Mouse (Mus musculus): Measurements from ENCODE around the gene Cox6b2.

Gene Cox6b2

DNA sequence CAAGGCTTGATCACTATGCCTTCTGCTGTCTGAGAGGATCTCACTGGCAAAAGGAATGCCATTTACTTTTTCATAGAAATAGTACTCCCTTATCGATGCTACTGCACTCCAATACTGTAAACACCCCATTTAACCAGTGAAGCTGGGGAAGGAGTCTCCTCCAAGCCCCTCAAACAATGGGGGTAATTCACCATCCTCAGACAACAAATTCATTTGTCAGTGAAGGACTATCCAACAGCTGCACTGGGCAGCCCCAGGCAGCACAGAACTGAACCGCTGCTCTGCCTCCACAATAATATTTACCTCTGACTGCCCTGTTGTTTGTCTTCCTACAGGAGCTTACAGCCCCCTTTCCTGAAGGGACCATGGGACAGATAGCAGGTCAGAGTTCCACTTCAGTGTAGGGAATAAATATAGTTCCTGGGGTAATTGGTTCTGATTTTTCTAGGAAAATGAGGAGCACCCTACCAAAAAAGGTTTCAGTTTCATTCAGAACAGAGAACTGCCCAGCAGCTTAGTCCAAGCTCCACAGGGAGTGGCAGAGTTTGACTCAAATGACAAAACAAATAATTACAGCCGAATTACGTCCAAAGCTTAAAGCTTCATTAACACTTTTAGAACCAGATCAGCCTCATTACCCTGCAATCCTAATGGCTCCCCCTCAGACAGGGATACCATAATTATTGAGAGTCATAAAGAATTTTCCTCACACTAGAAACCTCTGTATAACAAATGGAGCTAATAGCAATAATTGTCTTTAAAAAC lies 12.2 kb upstream of the Cox6b2 start:
- in situ Hi-C loops (cut with MboI, MseI) = no loop called here

DNA sequence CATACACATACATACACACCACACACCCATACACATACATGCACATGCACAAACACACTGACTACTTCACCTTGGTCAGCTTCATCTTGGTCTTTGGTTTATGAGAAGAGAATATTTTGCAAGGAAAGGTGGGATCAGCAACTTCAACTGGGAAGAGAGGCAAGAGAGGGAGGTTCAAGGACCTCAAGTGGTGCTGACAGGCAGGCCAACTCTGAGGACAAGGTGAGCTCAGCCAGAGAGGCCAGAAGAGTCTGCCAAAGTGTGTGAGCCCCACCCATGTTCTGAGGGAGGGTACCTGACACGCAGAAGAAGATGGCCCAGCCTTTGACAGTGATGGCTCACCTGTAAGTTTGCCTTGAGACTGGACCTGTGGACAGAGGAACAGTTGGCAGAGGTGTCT lies 6.8 kb upstream of the Cox6b2 start:
- in situ Hi-C loops (cut with MboI, MseI) = no loop called here

DNA sequence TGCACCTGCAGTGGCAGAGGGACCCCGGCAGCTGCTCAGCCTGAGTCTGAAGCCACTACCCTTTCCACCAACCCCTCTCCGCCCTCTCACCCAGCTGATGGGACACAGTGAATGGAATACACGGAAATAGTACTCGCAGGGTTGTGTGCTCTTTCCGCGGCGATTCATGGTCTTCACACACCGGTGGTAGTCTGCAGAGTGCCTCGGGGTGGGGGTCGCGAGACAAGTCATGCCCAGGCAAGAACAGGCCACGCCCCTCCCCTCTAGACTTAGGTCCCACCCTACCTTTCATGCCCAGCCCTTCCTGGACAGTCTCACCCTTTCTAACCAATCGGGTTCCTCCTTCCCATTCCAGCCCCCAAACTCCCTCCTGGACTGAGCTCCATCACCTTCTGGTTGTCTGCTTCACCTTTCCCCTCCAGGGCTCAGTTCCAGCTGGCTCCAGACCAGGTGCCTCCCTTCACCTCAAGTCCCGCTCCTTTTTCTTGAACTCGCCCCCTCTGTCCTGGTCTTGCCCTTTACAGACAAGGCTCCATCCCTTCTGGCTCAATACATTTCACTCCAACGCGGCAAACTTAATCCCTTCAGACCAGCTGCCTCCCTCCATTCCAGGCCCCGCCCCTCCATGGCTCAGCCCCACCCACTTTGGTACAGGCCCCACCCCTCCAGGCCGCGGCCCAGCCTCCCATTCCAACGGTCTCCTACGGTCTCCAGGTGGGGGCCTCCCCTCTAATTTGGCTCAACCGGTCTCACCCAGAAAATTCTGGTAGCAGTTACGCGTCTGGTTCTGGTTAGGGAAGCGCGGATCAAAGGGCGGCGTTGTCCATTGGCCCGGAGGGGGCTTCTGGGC lies 698 bp downstream of the Cox6b2 start:
- in situ Hi-C loops (cut with MboI, MseI) = loop anchor here (5.0 kb wide), 1 partner anchor 35 kb away; the partner anchor contains the start of gene Tmem238

DNA sequence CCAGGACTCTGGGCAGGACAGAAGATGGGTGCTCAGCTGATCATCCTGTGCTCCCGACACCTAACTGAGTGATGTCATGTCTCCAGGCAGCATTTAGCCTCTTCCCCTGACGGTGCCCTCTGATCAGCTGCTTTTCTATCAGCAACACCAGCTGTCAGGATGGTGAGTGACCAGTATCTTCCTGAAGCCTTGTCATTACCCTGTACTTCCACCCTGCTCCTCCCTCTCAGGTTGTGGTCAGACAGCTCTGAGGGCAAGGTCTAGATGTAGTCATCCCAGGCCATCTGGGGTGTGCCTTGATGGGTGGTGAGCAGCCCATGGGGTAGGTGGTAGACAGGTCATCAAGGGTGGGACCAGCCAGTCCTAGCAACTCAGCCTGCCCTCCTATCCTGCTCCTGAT lies 3.7 kb downstream of the Cox6b2 start:
- in situ Hi-C loops (cut with MboI, MseI) = no loop called here

DNA sequence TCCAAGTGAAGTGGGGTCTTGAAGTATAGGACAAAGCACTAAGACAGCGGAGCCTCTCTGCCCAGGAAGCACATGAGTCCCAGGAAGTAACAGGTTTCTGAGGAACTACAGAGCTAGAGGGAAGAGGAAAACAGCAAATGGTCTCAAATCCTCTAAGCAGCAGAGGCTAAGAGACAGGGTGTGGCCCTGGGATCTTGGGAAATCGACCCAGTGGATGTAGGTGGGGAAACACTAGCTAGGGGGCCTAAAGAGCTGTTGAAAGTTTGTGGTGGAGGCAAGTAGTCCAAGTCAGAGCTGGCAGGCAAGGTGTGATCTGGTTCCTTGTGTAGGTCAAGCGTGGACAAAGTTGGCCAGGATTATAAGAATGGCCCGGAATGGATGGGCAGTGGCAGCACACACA lies 4.6 kb downstream of the Cox6b2 start:
- in situ Hi-C loops (cut with MboI, MseI) = no loop called here

DNA sequence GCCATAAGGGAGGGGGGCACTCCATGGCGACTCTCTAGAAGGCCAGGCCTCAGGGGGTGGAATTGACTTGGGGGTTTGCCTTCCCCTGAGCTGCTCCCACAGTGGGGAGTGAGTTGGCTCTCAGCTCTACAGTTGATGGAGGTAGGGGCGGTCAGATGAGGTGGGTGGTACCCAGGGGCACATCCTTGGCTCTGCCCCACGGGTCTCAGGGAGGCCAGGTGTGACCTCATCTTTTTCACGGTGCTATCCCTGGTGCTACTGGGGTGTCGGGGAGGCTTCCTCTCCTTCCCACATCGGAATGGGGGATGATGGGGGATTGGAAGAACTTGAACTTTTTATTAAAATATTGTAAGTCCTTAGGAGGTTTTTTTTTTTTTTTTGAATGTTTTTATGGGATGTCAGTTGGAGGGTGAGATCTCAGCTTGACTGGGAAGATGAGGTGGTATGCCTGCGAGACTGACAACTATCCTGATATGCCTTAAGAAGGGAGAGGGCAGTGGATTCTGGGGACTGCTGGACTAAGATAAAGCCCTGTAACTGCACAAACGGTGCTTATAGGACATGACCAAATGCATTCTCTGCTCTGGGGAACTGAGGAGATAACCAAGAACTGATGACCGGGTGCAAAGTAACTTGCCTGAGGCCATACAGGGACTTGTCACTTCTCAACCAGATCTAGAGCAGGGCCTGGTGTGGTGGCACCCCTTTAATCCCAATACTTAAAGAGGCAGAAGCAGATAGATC lies 5.6 kb downstream of the Cox6b2 start:
- in situ Hi-C loops (cut with MboI, MseI) = no loop called here

DNA sequence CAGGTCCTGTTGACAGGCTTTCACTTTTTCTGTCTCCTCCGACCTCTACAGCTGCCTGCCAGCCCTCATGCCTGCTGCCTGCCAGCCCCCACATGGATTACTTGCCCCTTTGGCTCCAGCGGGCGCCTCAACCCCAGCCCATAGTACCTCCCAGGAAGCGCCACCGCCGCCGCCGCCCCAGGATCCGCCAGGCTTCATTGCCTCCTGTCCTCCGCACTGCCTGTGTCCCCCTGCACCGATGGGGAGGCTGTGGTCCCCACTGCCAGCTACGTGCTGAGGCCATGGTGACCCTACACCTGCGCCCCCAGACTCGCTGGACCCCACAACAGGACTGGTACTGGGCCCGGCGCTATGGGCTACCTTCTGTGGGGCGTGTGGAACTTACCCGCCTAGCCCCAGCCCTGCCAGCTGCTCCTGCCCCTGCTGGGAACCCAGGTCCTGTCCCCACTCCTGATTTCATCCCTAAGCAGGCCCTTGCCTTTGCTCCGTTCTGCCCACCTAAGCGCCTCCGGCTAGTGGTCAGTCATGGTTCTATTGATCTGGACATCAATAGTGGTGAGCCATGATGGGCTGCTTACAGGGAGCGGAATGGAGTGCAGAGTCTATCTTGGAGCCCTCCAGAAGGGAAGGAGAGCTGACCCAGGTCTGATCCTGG lies 6.4 kb downstream of the Cox6b2 start:
- in situ Hi-C loops (cut with MboI, MseI) = no loop called here

DNA sequence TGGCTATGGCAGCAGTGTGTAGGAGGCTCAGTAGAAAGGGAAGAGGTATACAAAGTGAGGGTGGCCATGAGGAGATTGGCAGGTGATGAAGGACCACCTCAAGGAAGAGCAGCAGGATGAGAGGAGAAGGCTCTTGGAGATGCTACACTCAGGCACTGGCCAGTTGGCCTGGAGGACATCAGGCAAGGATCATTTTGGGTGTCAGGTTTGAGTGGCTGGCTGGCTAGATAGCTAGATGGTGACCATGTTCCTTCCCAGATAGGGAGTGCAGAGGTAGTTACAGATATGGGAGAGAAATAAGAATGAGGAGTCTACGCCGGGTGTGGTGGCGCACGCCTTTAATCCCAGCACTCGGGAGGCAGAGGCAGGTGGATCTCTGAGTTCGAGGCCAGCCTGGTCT lies 8.0 kb downstream of the Cox6b2 start:
- in situ Hi-C loops (cut with MboI, MseI) = no loop called here

DNA sequence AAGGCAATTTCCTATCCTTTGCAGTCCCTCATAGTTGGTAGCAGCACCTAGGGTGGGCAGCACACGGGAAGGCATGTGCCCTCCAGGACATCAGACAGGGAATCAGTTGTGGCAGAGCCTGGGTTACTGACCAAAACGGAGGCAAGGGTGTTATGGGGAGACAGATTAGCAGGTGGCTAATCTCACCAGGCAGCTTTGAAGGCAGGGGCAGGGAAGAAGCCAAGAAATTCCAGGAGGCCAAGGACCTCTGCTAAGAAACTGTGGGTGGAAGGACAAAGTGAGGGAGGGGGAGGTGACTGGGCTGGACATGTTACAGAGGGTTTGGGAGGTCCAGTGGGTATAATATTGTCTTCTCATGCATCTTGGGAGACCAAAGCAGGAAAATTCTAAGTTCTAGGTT lies 9.5 kb downstream of the Cox6b2 start:
- in situ Hi-C loops (cut with MboI, MseI) = no loop called here

DNA sequence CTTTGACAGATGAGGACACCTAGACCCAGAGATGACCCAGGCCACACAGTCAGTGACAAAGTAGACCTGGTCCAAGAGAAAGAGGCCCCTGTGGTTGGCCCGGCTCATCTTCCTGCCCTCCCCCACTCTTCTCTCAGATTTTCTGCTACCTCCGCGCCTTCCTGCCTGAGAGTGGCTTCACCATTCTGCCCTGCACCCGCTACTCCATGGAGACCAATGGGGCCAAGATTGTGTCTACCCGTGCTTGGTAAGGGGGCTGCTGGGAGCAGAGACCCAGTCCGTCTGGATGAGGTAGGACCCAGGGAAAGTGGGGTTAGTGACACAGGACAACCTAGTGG lies 10.4 kb downstream of the Cox6b2 start:
- in situ Hi-C loops (cut with MboI, MseI) = no loop called here

DNA sequence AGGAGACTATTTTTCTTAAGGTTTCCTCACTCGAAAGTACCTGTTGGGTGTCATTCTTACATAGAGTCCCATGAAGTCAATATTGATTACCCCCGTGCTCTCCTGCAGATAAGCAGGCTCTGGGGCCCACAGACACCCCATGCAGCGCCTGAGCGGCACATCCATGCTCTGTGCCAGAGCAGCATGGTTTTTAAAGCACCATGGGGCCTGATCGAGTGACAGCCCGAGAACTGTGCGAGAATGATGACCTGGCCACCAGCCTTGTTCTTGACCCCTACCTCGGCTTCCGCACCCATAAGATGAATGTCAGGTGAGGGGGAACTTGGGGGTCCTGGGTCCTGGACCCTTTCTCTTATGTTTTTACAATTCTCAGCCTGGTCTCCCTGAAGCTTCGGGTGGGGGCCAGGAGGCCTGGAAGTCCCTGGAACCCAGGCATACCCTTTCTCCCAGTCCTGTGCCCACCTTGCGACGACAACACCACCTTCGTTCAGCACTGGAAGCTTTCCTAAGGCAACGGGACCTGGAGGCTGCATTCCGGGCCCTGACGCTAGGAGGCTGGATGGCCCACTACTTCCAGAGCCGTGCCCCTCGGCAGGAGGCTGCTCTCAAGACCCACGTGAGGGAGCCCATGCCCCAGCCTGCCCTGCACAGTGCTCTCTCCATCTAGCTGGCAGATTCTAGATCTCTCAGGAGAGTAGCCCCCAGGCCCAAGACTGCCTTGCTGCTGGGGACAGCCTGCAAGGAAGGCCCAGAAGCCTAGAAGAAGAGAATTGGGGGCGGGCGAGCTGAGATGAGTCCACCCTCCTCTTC lies 11.0 kb downstream of the Cox6b2 start:
- in situ Hi-C loops (cut with MboI, MseI) = no loop called here

DNA sequence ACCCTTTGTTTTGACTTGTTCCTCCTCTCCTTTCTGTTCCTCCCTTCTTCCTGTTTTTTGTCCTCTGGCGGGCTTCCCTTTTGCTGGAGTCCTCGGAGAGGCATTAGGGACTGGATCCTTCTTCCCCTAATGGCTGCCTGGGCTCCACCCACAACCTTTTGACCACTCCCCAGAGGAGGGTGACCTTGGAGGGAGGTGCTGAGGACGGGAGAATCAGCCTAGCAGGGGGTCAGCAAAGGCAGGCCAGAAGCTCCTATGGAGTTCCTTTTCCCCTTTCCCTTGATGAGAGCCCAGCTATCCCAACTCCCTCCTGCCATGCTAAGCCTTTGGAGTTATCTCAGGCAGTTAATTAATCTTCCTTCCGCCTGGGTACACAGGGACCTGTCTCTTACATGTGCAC lies 11.7 kb downstream of the Cox6b2 start:
- in situ Hi-C loops (cut with MboI, MseI) = no loop called here

DNA sequence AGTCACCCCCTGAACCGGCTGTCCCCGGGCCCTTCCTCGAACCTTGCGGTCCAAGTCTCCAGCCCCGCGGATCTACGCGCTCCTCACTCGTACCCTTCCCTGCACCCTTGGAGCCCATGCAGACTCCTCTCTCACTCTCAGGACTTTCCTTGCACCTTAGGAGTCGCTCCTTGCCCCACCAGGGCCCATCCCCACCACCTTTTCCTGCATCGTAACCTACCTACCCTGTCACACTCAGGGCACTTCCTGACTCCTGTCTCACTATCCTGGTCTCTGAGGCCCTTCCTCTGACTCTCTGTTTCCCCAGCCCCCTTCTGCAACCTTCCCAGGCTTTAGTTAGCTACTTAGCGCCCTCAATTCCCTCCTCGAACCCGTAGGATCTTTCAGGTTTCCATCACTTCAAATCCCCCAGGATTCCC lies 12.6 kb downstream of the Cox6b2 start:
- in situ Hi-C loops (cut with MboI, MseI) = no loop called here

DNA sequence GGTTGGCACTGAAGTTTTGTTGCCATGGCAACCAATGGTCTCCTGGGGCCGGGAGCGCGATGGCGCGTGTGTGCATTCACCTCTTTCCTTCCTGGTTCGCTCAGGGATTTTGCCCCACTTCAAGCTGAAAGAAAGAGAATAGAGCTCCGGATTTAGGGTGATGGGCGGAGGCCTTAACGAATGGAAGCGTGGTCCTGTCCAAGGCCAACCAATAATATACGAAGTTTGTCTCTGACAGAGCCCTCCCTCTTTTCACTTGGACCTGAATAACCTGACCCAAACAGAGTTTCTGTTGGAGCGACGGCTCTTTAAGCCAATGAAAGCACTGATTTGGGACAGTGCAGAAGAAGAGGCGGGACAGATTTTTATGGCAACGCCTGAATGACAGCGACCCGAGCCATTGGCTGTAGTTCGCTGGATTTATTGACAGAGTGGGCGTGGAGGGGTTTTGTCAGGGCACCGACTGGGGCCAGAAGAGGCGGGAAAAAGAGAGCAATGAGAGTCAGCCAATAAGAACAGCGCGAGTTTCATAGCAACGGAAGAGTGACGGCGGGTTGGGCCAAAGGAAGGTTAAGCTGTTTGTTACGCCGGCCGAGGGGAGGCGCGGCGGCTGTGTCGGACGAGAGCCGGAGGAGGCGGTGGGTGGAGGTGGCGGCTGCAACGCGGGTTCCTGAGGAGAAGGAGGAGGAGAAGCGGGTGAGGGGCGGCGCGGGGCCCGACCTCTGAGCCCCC lies 13.2 kb downstream of the Cox6b2 start, which contains the start of gene Kmt5c:
Kmt5c (plus strand) TSS at position 572 of the 732 bp plus-strand sequence.
- in situ Hi-C loops (cut with MboI, MseI) = no loop called here

DNA sequence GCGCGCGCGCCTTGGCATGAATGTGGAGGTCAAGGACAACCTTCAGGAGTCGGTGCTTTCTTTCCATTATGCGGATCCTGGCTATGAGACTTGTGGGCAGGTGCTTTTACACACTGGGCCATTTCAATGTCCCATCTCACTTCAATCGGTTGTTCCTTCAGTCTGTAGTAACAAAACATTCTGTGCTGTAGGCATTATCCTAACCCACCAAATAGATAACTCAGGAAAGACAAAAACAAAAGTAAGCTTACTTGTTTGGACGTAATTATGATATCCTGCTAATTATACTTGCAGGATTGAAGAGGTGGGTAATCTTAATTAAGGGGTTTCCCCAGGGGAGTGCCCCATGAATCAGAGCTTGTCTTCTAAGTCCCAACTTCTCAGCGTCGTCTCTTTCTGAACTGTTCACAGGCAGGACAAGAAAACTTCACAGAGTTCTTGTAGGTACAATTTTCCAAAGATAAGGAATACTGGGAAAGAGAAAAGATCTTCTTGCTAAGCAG lies 13.8 kb downstream of the Cox6b2 start:
- in situ Hi-C loops (cut with MboI, MseI) = no loop called here

DNA sequence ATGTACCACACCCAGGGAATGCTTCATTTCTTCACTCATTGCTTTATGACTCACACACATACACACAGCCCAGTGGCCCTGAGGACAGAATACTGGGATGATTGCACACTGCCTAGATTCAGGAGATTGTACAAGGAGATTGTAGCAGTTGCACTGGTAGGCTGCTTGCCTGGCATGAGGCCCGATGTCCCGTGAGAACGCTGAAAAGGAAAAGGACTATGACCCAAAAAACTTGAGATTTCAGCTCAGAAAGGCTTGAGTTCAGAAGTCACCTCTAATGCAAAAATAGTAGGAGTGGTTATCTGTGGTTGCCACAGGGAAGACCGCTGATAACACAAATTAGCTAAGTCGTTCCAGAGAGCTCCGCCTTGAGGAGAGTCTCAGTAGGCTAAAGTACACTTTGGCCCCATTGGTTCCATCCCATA lies 19.9 kb downstream of the Cox6b2 start:
- in situ Hi-C loops (cut with MboI, MseI) = no loop called here

DNA sequence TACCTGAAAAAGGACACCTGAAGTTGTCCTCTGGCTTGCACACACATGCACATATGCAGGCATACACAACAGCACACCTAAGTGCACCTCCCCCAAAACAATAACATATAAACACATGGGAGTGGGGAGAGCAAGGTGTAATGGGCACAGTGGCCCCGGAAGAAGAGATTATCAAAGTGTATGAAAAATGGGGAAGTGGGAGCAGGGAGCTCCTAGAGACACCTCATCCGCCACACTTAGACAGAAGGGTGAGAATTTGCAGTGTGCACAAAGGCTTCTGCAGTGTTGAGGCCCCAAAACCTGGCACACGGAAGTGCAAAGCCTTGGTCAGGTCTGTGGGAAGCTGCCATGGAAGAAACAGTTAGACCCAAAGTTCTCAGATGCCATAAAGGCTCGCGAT lies 21.8 kb downstream of the Cox6b2 start:
- in situ Hi-C loops (cut with MboI, MseI) = no loop called here

DNA sequence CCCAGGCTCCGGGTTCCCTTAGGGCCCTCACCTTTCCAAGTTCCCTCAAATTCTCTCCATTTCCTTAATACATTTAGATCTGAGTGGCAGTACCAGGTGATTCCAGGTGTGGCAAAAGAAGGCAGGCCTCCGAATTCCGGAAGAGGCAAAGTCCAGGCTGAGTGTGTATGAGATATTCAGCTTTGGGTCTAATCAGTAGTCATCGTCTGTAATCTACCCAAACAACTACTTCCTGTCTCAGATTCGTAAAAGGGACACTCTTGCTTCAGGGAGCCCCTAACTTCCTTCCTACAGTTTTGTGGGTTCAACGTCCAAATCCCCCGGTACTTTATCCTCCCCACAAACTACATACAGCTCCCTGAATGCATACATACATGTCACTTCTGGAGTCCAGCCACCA lies 27.7 kb downstream of the Cox6b2 start, which contains the start of gene Tmem150b:
Tmem150b (minus strand) TSS at position 81 of the 400 bp plus-strand sequence.
- in situ Hi-C loops (cut with MboI, MseI) = no loop called here

DNA sequence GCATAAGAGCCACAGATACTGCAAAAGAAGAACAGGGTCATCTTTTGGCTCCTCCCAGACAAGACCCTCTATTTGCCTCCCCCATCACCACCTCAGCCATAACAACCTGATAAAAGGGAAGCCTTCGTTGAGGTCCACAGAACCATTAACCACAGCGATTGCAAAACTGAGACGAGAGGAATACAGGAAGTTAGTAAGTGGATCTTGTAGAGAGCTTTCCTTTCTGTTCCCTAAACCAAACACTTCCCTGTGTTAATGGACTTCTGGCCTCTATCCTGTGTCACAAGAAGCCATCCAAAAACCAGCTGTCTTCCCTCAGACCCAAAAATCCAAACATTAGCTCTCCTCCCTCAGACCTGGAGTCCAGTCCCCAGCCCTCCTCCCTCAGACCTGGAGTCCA lies 28.5 kb downstream of the Cox6b2 start:
- in situ Hi-C loops (cut with MboI, MseI) = no loop called here

DNA sequence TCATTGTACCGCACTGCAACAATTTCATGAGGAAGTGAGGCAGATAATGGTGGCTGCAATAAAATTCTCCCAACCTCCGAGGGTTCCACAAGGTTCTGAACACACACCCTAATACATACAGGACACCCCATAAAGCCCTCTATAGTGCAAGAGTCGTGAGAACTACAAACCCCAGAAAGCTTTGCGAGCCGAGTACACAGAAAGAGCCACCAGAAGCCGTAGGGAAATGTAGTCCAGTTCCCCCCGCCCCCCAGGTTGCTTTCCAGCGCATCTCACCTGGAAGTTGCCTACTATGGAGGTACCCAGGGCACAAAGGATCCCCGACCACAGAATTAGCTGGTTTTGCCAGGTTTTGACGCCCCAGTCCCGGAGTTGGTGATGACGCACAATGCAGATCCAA lies 29.4 kb downstream of the Cox6b2 start:
- in situ Hi-C loops (cut with MboI, MseI) = no loop called here

Data from T-helper 2 cell (primary cell).